Mouse (Mus musculus) kidney, postnatal 0 days (tissue): ENCODE measurements around the gene A530032D15Rik. TPM values are rescaled to one million over a fixed set of nuclear protein-coding genes. Genes with fewer than 3 reads are reported as not detected.
"Not testable (repeated sequence)": the region's sequence is repeated elsewhere in the genome, so short reads cannot be mapped to it uniquely, and the experiment has no call there.

ENCODE experiments used
- ATAC-seq: fragments of 200-750 bp; cut with Nextera tagmentation; replicated peaks from 2 replicates; pipeline ENCODE4 v1.8.0; 2017; ENCODE audit warnings: low read depth, moderate number of reproducible peaks, moderate TSS enrichment, moderate library complexity; ENCODE audit not compliant: low FRiP score
- DNase-seq: peaks from one replicate; pipeline ENCODE4 v3.0.0-alpha.2; 2016; ENCODE audit warnings: low spot score
- H3K27ac ChIP-seq: fragments of 300-500 bp; sonication (generic); 2 replicates; pipeline ENCODE4 v1.5.1; 2014; ENCODE audit warnings: mild to moderate bottlenecking
- H3K27me3 ChIP-seq: fragments of 300-500 bp; sonication (generic); 2 replicates; pipeline ENCODE4 v1.6.1; 2014; ENCODE audit warnings: low read length, mixed read lengths; ENCODE audit not compliant: insufficient read depth
- H3K36me3 ChIP-seq: fragments of 300-500 bp; sonication (generic); 2 replicates; pipeline ENCODE4 v1.6.1; 2014; ENCODE audit warnings: low read length, mixed read lengths; ENCODE audit not compliant: insufficient read depth
- H3K4me1 ChIP-seq: fragments of 300-500 bp; sonication (generic); replicated peaks from 2 replicates; pipeline ENCODE4 v1.6.1; 2014; ENCODE audit warnings: antibody characterized with exemption, low read length, mixed read lengths; ENCODE audit not compliant: insufficient read depth
- H3K4me2 ChIP-seq: fragments of 300-500 bp; sonication (generic); 2 replicates; pipeline ENCODE4 v1.6.1; 2014; ENCODE audit warnings: mild to moderate bottlenecking, low read length, moderate library complexity, mixed read lengths
- H3K4me3 ChIP-seq: fragments of 300-500 bp; sonication (generic); replicated peaks from 2 replicates; pipeline ENCODE4 v1.5.1; 2014; ENCODE audit warnings: low read depth, low read length
- H3K9ac ChIP-seq: fragments of 300-500 bp; sonication (generic); 2 replicates; pipeline ENCODE4 v1.6.1; 2014; ENCODE audit warnings: low read depth, low read length
- H3K9me3 ChIP-seq: fragments of 300-500 bp; sonication (generic); replicated peaks from 2 replicates; pipeline ENCODE4 v1.6.1; 2016; ENCODE audit warnings: low read length, inconsistent platforms, mixed read lengths
- WGBS: fragments of 180-500 bp; shearing (Covaris S2); extraction: QIAGEN DNeasy Blood & Tissue Kit; methylation state at CpG from one replicate; pipeline ENCODE4 v1.1.7; 2014; 5-methylcytosine and 5-hydroxymethylcytosine counted together
- polyA plus RNA-seq: library from polyadenylated mRNA; unstranded; fragments of >200 nt; fragmentation: Nextera tagmentation; extraction: Ambion mirVana; gene quantifications from 2 replicates; pipeline ENCODE4 v1.2.1, GENCODE M21; 2015

The A530032D15Rik gene
- polyA plus RNA-seq, 1 experiment from 2014 or later = not detected

DNA sequence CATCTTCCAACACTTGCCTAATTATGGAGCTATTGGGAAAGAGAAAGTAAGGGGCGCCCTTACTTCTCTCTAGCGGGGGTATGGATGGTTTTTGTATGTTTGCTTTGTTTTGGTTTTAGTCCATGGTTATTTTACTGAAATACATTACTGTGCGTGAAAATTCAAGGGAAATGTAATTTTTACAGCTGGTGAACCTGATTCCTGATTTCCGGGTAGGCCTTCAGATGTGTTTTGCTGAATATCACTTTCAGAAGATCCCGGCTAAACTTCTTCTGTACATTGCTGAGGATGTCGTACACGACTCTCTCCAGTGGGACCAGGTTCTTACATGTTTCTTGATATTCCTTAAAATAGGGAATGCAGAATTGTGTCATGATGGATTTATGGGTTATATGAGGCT, 2.6 kb upstream of the A530032D15Rik start:
- H3K4me2 ChIP-seq, H3K36me3 ChIP-seq, H3K9ac ChIP-seq, DNase-seq, H3K4me3 ChIP-seq, ATAC-seq, H3K9me3 ChIP-seq, H3K4me1 ChIP-seq, H3K27me3 ChIP-seq, H3K27ac ChIP-seq: not testable (repeated sequence)
- 85% methylated on average over 7 of the region's 7 CpGs for WGBS

DNA sequence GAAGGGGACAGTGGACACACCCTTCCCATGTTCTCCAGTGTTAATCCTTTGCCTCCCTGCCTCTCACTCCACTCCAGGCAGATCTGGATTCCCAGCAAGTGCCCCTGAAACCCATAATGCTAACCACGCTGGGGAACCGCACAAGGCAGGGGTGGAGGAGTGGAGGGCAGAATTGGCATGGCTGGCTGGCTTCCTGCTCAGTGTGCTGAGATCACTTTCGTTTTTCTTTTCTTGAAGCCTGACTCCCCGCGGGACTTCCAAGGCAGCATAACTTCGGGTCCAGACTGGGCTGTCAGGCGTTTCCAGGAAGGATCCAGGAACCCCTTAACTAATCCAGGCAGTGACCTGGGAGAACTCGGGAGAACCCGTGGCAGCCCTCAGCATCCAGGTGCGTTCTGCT, 1.9 kb upstream of the A530032D15Rik start:
- H3K9ac ChIP-seq, H3K4me3 ChIP-seq, H3K27ac ChIP-seq, H3K9me3 ChIP-seq, ATAC-seq, DNase-seq, H3K4me2 ChIP-seq, H3K4me1 ChIP-seq, H3K36me3 ChIP-seq, H3K27me3 ChIP-seq: not testable (repeated sequence)
- 59% methylated on average over 9 of the region's 10 CpGs for WGBS

DNA sequence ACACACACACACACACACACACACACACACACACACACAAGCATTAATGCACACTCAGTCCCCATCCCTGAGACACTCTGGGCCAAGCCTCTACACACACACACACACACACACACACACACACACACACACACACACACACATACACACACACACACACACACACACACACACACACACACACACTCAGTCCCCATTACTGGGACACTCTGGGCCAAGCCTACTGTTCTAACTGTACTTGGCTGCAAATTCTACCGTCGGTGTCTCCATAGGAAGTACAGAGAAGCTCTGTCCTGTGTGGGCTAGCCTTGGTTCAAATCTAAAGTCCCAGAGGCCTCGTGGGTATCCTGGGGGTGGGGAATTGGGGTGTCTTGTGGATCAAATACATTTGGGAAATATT, 1.2 kb upstream of the A530032D15Rik start:
- not testable (repeated sequence) for DNase-seq, ATAC-seq, H3K4me3 ChIP-seq, H3K9ac ChIP-seq, H3K4me1 ChIP-seq, H3K27ac ChIP-seq, H3K4me2 ChIP-seq, H3K27me3 ChIP-seq, H3K36me3 ChIP-seq, H3K9me3 ChIP-seq
- 86% methylated on average over 2 of the region's 3 CpGs for WGBS

DNA sequence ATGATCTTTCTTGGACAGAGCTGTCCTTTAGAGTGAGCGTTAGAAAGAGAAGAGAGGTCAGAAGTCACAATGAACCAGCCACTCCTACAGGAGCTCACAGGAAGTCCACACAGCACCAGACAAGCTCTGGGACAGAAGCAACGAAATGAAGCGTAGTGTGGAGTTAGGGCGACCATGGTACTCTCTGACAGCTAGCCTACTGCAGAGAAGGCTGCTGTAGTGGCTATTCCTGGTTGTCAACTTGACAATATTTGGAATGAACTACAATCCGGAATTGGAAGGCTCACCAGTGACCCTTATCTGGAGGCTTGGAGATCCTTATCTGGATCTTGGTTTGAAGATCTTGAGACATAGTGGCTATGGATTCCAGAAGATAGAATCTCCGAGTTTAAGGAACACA, 3.6 kb downstream of the A530032D15Rik start:
- WGBS = 73% methylated on average over 5 of the region's 6 CpGs

DNA sequence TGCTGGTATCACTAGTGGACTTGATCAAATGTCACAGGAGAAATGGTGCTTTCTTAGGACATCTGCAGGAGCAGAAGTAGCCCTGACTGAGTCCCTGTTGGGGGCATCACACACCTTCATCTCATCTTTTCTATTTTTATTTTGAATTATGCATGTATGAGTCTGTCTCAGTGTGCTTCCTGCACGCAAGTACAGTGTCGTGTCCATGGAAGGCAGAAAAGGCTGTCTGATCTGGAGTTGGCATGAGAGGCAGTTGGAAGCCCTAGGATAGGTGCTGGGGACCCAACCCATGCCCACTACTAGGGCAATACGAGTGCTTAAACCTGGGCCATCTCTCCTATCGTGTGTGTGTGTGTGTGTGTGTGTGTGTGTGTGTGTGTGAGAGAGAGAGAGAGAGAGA, 4.3 kb downstream of the A530032D15Rik start:
- DNase-seq, H3K4me1 ChIP-seq, ATAC-seq, H3K4me2 ChIP-seq, H3K27me3 ChIP-seq, H3K27ac ChIP-seq, H3K9ac ChIP-seq, H3K9me3 ChIP-seq, H3K4me3 ChIP-seq, H3K36me3 ChIP-seq: not testable (repeated sequence)
- WGBS = 71% methylated on average over 4 of the region's 4 CpGs

More for the DNA sequence above, 3.6 kb downstream of the A530032D15Rik start:
- not testable (repeated sequence) for DNase-seq, H3K27me3 ChIP-seq, H3K9me3 ChIP-seq, H3K27ac ChIP-seq, H3K4me1 ChIP-seq, H3K4me3 ChIP-seq, H3K4me2 ChIP-seq, H3K36me3 ChIP-seq, H3K9ac ChIP-seq, ATAC-seq

DNA sequence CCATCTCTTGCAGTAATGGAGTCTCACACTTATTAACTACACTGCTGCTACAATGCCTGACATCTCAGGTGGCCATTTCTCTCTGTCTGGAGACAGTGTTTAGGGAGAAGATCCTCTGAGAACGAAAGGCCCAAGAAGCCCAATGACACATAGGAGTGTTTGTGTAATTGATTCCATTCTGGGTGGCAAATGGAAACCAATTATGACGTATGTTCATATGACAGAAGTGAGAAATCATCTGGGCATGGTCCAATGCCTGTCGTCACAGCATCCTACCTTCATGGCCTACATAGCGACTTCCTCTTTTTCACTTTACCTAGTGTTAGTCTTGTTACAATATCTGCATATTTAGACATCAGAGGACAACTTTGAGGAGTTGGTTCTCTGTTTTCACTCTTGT, 7.9 kb downstream of the A530032D15Rik start:
- not testable (repeated sequence) for H3K36me3 ChIP-seq, H3K4me1 ChIP-seq, H3K4me2 ChIP-seq, H3K9me3 ChIP-seq, H3K9ac ChIP-seq, H3K27me3 ChIP-seq, DNase-seq, H3K27ac ChIP-seq, ATAC-seq, H3K4me3 ChIP-seq
- 86% methylated on average over 4 of the region's 4 CpGs for WGBS

DNA sequence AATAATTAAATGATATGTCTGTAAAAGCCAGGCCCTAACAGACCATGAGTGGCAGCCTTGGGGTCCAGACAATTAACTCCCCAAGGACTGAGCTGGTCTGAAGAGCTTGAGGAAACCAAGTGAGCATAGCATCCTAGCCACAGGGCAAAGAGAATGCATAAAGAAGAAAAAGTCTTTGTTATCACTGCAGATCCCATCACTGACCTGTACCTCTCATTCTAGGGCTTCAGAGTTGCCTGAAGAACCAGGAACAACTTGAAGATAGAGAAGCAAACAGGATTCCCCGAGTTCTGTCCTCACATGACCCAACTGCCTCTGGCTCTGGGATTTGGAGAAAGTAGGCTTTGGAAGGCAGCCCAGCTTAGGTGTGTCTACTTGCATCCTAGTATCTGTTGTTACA, 9.8 kb downstream of the A530032D15Rik start, which contains the start of gene Gm10553:
Gene Gm10553 (plus strand): TSS at position 301 of the 400 bp plus-strand sequence.
- H3K4me2 ChIP-seq, H3K27ac ChIP-seq, H3K4me1 ChIP-seq, DNase-seq, H3K27me3 ChIP-seq, H3K9ac ChIP-seq, H3K9me3 ChIP-seq, H3K36me3 ChIP-seq, H3K4me3 ChIP-seq, ATAC-seq: not testable (repeated sequence)
- WGBS = 65% methylated on average over 1 of the region's 1 CpGs

DNA sequence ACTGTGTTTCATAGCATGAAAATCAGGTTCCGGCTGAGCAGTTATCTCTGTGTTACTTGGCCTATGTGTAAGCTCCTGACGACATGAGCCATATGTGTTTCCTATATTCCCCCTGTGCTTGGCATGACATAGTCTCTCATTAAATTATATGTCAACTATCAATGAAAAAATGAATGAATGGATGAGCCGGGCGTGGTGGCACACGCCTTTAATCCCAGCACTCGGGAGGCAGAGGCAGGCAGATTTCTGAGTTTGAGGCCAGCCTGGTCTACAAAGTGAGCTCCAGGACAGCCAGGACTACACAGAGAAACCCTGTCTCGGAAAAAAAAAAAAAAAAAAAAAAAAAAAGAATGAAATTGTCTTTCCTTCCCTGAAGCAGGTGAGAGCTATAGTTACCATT, 10.6 kb downstream of the A530032D15Rik start:
- not testable (repeated sequence) for H3K36me3 ChIP-seq, ATAC-seq, H3K9me3 ChIP-seq, H3K4me3 ChIP-seq, H3K27me3 ChIP-seq, H3K4me2 ChIP-seq, H3K27ac ChIP-seq, H3K4me1 ChIP-seq, H3K9ac ChIP-seq, DNase-seq
- 83% methylated on average over 5 of the region's 7 CpGs for WGBS

DNA sequence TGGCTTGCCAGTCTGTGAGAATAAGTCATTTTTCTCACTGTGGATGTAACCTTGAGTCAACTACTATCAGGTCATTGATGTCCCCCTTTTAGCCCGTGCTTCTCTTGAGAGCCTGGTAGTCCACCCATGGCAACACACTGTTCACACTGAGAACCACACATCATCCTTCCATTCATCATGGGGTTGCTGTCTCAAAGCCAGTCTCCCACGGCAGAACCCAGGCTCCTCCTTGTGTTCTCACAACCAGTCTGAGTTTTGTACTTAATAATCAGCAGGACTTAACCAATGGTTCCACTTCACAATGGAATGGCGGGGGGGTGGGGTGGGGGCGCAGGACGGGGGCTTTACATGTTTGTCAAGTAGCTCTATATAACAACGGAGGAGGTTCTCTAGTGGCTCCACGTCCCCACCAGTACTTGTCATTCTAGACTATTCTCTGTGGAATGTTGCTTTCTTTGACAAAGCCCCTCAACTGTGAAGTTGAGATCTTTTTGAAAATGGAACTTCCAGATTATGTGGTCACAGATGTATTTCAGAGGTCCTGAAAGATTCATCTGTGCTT, 16.6 kb downstream of the A530032D15Rik start:
- not testable (repeated sequence) for H3K9me3 ChIP-seq, H3K36me3 ChIP-seq, H3K27ac ChIP-seq, H3K9ac ChIP-seq, H3K4me3 ChIP-seq, DNase-seq, ATAC-seq, H3K4me1 ChIP-seq, H3K4me2 ChIP-seq, H3K27me3 ChIP-seq
- 81% methylated on average over 6 of the region's 7 CpGs for WGBS

DNA sequence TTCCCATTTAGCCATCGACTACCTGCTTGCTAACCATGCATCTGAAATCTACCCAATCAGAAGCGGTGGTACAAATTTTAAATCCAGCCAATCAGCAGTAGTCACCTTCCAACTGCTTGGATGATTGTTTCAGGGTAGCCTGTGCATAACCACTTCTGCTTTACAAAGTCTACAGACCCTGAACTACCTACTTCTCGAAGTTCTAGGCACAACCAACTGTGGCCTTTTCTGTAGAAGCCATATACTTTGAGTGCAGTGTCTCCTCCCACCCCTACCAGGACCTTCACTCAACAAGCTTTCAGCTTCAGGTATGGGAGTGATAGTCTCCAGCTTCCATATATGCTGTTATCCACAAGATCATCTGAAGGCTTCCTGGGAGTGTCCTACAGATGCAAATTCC, 17.5 kb downstream of the A530032D15Rik start:
- not testable (repeated sequence) for H3K27ac ChIP-seq, ATAC-seq, DNase-seq, H3K4me3 ChIP-seq, H3K4me2 ChIP-seq, H3K9me3 ChIP-seq, H3K36me3 ChIP-seq, H3K9ac ChIP-seq, H3K4me1 ChIP-seq, H3K27me3 ChIP-seq
- 36% methylated on average over 1 of the region's 3 CpGs for WGBS
